Mouse (Mus musculus) embryonic fibroblast, embryonic 13.5 days (primary cell): ENCODE data around the gene Gpr182. TPM values are rescaled to one million over a fixed set of nuclear protein-coding genes. Genes with fewer than 3 reads are reported as not detected.

Source experiments
- H3K27ac ChIP-seq: 2 replicates; pipeline ENCODE4 v1.5.1; 2012; ENCODE audit warnings: low read length, control low read depth, inconsistent platforms; ENCODE audit not compliant: insufficient read depth
- H3K4me1 ChIP-seq: 2 replicates; pipeline ENCODE4 v1.6.1; 2011; ENCODE audit warnings: low read length; ENCODE audit not compliant: control insufficient read depth, insufficient read depth
- H3K4me3 ChIP-seq: 2 replicates; pipeline ENCODE4 v1.5.1; 2011; ENCODE audit warnings: mild to moderate bottlenecking, control low read depth, low read length; ENCODE audit not compliant: insufficient read depth
- CTCF ChIP-seq: IDR thresholded peaks from 2 replicates; pipeline ENCODE4 v1.5.1; 2011; ENCODE audit warnings: mild to moderate bottlenecking, control low read depth, low read length, moderate library complexity, borderline replicate concordance; ENCODE audit not compliant: insufficient read depth
- POLR2A ChIP-seq: IDR thresholded peaks from 2 replicates; pipeline ENCODE4 v1.6.1; 2011; ENCODE audit warnings: low read depth, mild to moderate bottlenecking, control low read depth, low read length, moderate library complexity
- polyA plus RNA-seq: library from polyadenylated mRNA; stranded (reverse); fragments of >200 nt; gene quantifications from 2 replicates; pipeline ENCODE4 v1.2.4, GENCODE M21; 2011; ENCODE audit warnings: low read depth; ENCODE audit not compliant: missing spikeins, insufficient read length

The Gpr182 gene
- polyA plus RNA-seq, 1 experiment: not detected

- Histone ChIP-seq H3K4me3 (no peak overlapping the region), H3K27ac (no peak overlapping the region), H3K4me1 (no peaks in the 10 kb centered on the region)
- TF ChIP-seq POLR2A: no peak
- TF ChIP-seq CTCF: no peak
These were observed 26.4 kb downstream of the Gpr182 start for GRCm38 (mm10) chr10:127725136-127725535.

DNA sequence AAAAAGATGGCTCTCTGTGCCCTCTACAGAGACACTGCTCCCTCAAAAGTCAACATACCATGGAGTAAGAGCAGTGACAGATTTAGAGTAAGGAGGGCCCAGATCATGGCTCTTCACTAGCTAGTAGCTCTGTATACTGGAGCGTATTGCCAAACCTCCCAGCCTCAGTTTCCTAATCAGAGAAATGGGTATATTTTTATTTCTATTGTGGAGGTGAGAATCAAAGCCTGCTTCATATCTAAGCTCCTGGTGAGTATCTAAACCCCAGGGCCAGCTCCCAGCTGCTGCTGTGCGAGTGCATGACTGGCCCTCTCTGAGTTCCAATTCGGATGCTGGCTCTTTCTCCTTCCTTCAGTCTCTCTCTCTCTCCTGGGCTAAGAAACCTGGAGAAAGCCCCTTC, 27.4 kb downstream of the Gpr182 start, which contains the start of gene Tac2:
Gene Tac2, plus strand, starts transcription at position 301 of the 400 bp plus-strand sequence.
- TF ChIP-seq POLR2A (no peak), CTCF (no peak)

GRCm38 (mm10) chr10:127721671-127722418, 29.7 kb downstream of the Gpr182 start:
- no peak overlapping the region for H3K27ac ChIP-seq
- TF ChIP-seq POLR2A (no peak), CTCF (no peak)
- H3K4me1 ChIP-seq: no peaks in the 10 kb centered on the region
- no peak overlapping the region for H3K4me3 ChIP-seq

More for the DNA sequence above, 27.4 kb downstream of the Gpr182 start, which contains the start of gene Tac2:
- Histone ChIP-seq H3K4me1 (no peaks in the 10 kb centered on the region), H3K4me3 (no peak within 1 kb of the TSS), H3K27ac (no peak within 1 kb of the TSS)

DNA sequence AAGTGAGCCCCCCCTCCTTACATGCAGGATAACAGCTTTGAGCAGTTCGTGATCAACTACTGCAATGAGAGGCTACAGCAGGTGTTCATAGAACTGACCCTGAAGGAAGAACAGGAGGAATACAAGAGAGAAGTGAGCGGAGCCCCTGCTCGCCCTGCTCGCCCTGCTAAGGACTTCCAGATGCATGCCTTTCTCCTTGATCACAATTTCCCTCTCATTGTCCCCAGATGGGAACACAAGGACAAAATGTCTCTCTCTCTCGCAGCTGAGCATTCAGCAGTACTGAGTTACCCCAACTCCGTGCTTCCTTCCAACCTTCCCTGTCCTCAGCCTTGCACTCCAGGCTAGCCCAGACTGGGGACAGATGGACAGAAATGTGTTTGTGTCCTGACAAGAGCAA, 38.8 kb downstream of the Gpr182 start:
- no peaks in the 10 kb centered on the region for H3K4me1 ChIP-seq
- no peak overlapping the region for H3K27ac ChIP-seq
- no peak for TF ChIP-seq CTCF
- no peak for TF ChIP-seq POLR2A
- no peak overlapping the region for H3K4me3 ChIP-seq

DNA sequence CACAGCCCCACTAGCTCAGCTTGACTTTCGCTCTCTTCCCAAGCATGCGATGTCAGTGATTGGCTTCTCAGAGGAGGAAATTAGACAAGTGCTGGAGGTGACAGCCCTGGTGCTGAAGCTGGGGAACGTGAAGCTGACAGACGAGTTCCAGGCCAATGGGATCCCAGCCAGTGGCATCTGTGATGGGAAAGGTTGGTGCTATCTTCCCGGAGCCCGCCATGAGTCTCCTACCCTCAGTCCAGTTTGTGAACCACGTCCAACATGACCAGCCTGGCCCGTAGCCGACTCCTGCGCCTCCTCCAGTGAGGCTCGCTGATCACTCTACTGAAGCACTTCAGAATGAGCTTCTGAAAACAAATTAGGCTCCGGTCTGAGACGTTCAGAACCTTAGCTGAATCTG, 41.2 kb downstream of the Gpr182 start:
- Histone ChIP-seq H3K27ac (no peak overlapping the region), H3K4me3 (no peak overlapping the region), H3K4me1 (no peaks in the 10 kb centered on the region)
- TF ChIP-seq CTCF (no peak), POLR2A (no peak)

GRCm38 (mm10) chr10:127708850-127709370, 42.6 kb downstream of the Gpr182 start:
- no peak overlapping the region for H3K27ac ChIP-seq
- H3K4me1 ChIP-seq: no peaks in the 10 kb centered on the region
- TF ChIP-seq CTCF (no peak), POLR2A (no peak)
- H3K4me3 ChIP-seq: no peak overlapping the region

DNA sequence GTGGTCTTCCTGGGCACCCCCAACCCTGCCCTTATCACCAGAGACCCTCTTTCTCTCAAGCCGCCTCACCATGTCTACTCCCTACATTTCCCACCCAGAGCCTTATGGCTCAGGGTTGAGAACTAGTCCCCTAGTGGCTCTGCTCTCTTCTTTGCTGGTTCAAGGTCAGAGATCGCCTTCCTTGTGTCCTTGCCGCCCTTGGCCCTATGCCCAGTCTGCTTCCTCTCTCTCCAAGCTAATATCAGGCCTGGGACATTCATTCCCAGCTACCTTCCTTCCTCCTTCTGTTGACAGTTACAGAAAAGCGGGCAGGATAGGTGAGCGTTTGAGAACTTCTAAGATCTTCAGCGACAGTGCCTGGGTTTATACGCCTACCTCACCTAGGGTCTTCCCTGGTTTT, 43.8 kb downstream of the Gpr182 start:
- Histone ChIP-seq H3K4me3 (no peak overlapping the region), H3K27ac (no peak overlapping the region), H3K4me1 (no peaks in the 10 kb centered on the region)
- TF ChIP-seq CTCF (no peak), POLR2A (no peak)

GRCm38 (mm10) chr10:127705783-127706182, 45.7 kb downstream of the Gpr182 start:
- Histone ChIP-seq H3K27ac (no peak overlapping the region), H3K4me1 (no peaks in the 10 kb centered on the region), H3K4me3 (no peak overlapping the region)
- TF ChIP-seq CTCF (no peak), POLR2A (no peak)

DNA sequence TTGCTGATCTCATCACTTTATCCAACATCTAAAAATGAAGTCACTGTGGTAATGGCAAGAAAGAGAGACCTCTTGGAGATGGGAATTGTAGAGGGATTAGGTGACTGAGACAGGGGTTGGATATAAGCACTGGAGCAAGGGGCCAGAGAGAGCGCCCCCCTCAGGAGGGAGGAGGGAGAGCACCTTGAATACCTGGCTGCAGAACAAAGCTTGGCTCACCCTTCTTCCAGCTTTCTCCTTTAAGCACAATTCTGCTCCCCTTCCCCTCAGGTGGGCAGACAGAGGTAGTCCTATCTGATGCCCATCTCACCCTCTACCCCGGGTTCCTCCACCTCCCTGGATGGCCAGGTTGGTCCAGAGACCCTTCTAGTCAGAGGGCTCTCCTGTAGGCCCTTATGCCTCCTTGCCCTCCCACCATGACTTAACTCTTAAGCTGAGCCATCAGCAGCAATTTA, 46.7 kb downstream of the Gpr182 start, which contains the start of gene Myo1a:
Gene Myo1a, plus strand, starts transcription at position 405 of the 455 bp plus-strand sequence.
- no peak within 1 kb of the TSS for H3K27ac ChIP-seq
- no peaks in the 10 kb centered on the region for H3K4me1 ChIP-seq
- H3K4me3 ChIP-seq: no peak within 1 kb of the TSS
- TF ChIP-seq POLR2A (no peak), CTCF (no peak)

- Histone ChIP-seq H3K4me3 (no peak overlapping the region), H3K4me1 (no peaks in the 10 kb centered on the region), H3K27ac (no peak overlapping the region)
- TF ChIP-seq CTCF (no peak), POLR2A (no peak)
These were observed 47.2 kb downstream of the Gpr182 start for GRCm38 (mm10) chr10:127704293-127704692.
